Comparison of ENCODE assay signal across 17 mouse cellular contexts in the genomic region with DNA sequence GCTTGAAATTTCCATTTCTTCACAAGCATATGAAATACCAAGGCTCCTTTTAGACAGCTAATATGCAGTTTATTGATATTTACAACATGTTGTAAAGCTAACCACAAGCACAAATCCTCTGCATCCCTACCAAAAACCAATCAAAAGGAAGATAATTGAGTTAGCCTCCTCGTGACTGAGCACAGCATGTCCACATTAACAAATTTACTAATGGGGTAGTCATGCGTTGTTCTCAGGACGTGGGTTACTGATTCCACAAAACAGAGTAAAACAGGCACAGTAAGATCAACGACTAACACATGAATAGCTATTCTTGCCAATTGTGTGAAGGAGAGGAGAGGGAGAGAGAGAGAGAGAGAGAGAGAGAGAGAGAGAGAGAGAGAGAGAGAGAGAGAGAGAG.
"Had no signal": no experiment of that assay in that cellular context is flagged by ENCODE, and none has a peak within 500 bp of the region (broad histone marks: within the 10 kb centered on the region; RNA-seq: fewer than 3 reads in every experiment).

No protein-coding gene starts in this region.

- H3K4me1 ChIP-seq: kidney, embryonic 15.5 days; liver, embryonic 13.5 days; megakaryocyte, embryonic 14.5 days; midbrain, embryonic 10.5 days; midbrain, embryonic 13.5 days; neural tube, embryonic 12.5 days; neural tube, embryonic 15.5 days had no signal

- ATAC-seq: lung, postnatal 0 days; midbrain, embryonic 13.5 days had no signal

- H3K9me3 ChIP-seq: kidney, embryonic 15.5 days; liver, embryonic 13.5 days; midbrain, embryonic 10.5 days; midbrain, embryonic 13.5 days; neural tube, embryonic 12.5 days; neural tube, embryonic 15.5 days had no signal

- H3K4me3 ChIP-seq: kidney, embryonic 15.5 days; left cerebral cortex, adult 2 months; liver, embryonic 13.5 days; megakaryocyte, embryonic 14.5 days; midbrain, embryonic 10.5 days; midbrain, embryonic 13.5 days; neural tube, embryonic 12.5 days; neural tube, embryonic 15.5 days had no signal

- H3K4me2 ChIP-seq: kidney, embryonic 15.5 days; liver, embryonic 13.5 days; lung, embryonic 14.5 days; midbrain, embryonic 13.5 days; neural tube, embryonic 12.5 days; neural tube, embryonic 15.5 days had no signal

- H3K36me3 ChIP-seq: kidney, embryonic 15.5 days; liver, embryonic 13.5 days; midbrain, embryonic 10.5 days; midbrain, embryonic 13.5 days; neural tube, embryonic 12.5 days; neural tube, embryonic 15.5 days had no signal

- H3K9ac ChIP-seq: kidney, embryonic 15.5 days; liver, embryonic 13.5 days; lung, embryonic 14.5 days; midbrain, embryonic 13.5 days; neural tube, embryonic 12.5 days; neural tube, embryonic 15.5 days had no signal

- H3K27ac ChIP-seq: kidney, embryonic 15.5 days; left cerebral cortex, adult 2 months; liver, embryonic 13.5 days; macrophage; midbrain, embryonic 10.5 days; midbrain, embryonic 13.5 days; neural tube, embryonic 12.5 days; neural tube, embryonic 15.5 days had no signal

- DNase-seq: kidney, adult 8-10 months; kidney, postnatal 10 days; kidney, postnatal 36 days; layer of hippocampus, postnatal 36 days; liver, embryonic 13.5 days; lung, embryonic 14.5 days; thymus, adult 18-20 months; thymus, postnatal 36 days had no signal

- H3K27me3 ChIP-seq: kidney, embryonic 15.5 days; liver, embryonic 13.5 days; megakaryocyte, embryonic 14.5 days; midbrain, embryonic 13.5 days; neural tube, embryonic 12.5 days; neural tube, embryonic 15.5 days had no signal
